Mouse (Mus musculus): ENCODE measurements at regions not wholly inside any gene's neighbourhood (a gene's known extent, or its start where the extent isn't known, plus 50 kb on each side); places are given as distances from the start of the nearest gene placed in this dataset.
"Not testable (repeated sequence)": the region's sequence is repeated elsewhere in the genome, so short reads cannot be mapped to it uniquely, and the experiment has no call there.

- DNase-seq (ENCODE audit: low read depth, low spot score): no peak
Observed at GRCm38 (mm10) chr1:65509003-65509402, 227.1 kb downstream of the Pth2r start.

GRCm38 (mm10) chr1:65535674-65536073, 253.8 kb downstream of the Pth2r start:
- DNase-seq (ENCODE audit: low read depth, low spot score): no peak

DNA sequence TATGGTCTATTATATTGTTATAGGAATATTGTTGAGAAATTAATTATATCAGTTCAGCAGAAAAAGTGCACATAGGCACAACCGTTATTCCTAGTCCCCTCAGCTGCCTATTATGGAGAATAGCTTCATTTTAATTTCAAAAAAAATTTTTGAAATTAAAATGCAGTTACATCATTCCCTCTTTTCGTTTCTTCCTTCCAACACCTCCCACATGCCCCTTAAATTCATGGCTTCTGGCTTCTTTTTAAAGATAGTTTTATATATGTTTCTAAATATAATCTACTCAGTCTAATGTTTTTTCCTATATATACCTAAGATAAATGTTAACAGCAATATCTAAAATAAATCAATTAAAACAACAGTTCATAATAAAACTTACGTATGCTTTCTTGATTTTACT, 256.7 kb downstream of the Pth2r start:
- DNase-seq (ENCODE audit: low read depth, low spot score): no peak

DNA sequence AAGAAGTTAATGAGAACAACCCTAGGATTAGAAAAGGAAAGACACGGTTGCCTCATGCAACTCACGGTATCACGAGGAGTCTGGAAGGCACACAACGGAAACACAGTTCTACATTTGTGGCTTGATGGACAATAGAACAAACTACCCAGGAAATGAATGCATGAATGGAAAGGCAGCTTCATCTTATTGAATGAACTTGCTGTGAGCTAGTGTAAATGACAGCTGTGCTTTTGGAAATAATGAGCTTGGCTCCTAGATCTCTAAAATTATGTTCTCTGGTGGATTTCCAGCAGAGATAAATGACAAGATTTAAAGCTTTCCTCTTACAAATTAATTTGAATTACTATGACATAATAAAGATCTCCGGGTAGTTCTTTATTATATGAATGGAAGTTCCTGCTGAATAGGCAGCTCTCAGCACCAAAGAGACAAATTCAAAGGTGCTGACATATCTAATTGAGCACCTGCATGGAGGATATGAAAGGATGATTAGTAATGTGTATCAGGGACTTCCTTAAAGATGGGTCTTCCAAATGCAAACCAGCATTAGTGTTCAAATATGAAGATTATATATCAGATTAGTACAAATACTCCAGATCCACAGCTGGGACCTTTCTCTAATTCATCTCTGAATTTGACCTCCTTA, 262.5 kb downstream of the Pth2r start:
- DNase-seq (ENCODE audit: low read depth, low spot score): no peak

DNA sequence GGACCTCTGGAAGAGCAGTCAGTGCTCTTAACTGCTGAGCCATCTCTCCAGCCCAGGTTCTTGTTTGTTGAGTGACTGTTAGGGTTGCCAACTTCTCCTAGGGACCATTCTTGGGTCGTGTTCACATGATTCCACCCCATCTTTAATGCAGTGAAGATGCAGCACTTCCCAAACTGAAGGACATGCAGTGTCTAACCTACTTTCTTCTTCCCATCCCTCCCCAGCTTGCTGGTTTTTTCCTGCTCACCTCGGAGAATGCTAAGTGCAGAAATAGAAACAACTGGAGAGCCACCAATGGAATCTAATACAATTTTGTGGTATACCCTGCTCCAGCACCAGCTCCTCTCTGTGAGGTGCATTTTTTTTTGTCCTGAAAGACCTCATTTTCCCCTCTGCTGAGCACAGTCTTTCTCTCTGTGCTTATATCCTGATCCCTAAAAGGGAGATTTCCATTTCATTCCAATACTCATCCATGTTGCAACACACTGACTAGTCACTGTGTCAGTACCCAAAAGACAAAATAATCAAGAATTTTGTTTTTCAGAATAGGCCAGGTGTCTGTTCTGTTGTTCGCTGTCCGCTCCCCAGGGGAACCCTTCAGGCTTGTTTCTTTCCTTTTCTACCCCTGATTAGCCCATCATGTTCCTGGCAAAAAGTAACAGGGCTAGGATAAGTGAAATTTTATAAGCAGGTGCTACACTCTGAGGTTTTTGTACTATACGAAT, 263.6 kb downstream of the Pth2r start:
- DNase-seq (ENCODE audit: low read depth, low spot score): no peak

- no peak for DNase-seq (ENCODE audit: low read depth, low spot score)
Observed at GRCm38 (mm10) chr1:65548830-65549229, 267.0 kb downstream of the Pth2r start.

DNA sequence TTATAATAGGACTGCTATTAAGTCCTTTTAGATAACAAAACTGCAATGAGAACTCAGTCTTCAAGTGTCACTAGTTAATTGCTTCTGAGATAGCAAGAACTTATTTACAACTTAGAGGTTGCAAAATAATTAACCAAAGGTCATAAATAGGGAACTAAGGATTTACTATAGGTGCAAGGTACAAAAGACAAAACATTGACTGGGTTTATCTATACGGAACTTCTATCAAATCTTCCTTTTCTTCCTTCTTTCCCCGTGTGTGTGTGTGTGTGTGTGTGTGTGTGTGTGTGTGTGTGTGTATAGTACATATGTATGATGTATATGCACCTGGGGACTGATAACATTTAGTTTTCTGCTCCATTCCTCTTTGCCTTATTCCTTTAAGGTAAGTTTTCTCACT, 305.5 kb downstream of the Pth2r start:
- DNase-seq (ENCODE audit: low read depth, low spot score): no peak

DNA sequence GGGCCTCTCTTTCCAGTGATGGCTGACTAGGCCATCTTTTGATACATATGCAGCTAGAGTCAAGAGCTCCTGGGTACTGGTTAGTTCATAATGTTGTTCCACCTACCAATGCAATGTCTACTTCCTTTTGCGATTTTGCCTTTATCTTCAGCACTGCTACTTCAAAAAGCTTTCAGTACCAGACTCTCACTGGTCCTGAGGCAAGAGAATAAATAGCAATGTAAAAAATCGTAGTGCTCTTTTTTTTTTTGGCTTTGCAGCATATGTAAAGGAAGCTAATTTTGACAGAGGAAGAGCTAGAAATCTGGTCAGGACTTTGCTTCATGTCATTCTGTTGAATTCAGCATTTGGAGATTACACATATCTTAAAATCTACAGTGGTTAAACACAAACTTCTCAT, 291.0 kb upstream of the Crygf start:
- DNase-seq (ENCODE audit: low read depth, low spot score): peak; percentile 38

GRCm38 (mm10) chr1:65654460-65654859, 271.9 kb upstream of the Crygf start:
- DNase-seq (ENCODE audit: low read depth, low spot score): no peak

DNA sequence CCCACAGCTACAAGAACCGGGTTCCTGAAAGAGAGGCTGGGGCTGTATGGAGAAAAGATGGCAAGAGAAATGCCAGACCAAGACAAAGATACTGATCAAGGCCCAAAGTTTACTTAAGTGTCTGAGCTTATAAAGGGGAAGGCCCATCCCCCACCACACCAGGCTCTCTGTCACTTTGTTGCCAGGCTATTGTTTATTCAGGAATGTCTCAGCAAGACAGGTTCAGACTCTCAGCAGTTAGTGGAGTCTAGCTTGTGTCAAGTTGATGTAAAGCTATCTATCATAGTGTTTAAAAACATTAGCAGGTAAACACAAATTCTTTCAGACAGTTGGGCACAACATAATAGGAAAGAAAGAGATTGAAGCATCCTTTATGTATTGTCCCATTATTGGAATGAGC, 244.4 kb upstream of the Crygf start:
- no peak for DNase-seq (ENCODE audit: low read depth, low spot score)

DNA sequence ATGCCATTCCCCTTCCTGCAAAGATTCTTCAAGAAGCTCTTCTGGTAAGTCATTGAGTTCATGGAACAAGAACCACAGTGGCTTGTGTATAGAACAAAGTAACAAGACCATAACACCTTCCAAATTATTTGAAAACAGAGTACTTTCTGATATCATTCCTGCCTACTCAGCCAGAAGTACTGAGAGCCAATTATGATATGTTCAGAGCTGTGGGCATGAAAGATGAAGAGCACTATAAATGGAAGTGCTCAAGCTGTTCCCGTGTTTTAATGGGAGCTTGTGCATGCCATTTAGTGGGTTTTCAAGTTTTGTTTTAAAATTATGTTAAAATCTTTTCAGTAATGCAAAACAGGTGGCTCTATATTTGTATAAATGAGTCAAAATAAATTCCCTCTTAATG, 239.0 kb upstream of the Crygf start:
- DNase-seq (ENCODE audit: low read depth, low spot score): peak; percentile 41

- DNase-seq (ENCODE audit: low read depth, low spot score): peak; percentile 60
Observed at GRCm38 (mm10) chr1:65730262-65730661, 196.1 kb upstream of the Crygf start.

GRCm38 (mm10) chr1:65757951-65758350, 168.4 kb upstream of the Crygf start:
- DNase-seq (ENCODE audit: low read depth, low spot score): no peak

GRCm38 (mm10) chr1:65761141-65761540, 165.2 kb upstream of the Crygf start:
- no peak for DNase-seq (ENCODE audit: low read depth, low spot score)

- no peak for DNase-seq (ENCODE audit: low read depth, low spot score)
Observed at GRCm38 (mm10) chr1:65800244-65800643, 126.1 kb upstream of the Crygf start.

DNA sequence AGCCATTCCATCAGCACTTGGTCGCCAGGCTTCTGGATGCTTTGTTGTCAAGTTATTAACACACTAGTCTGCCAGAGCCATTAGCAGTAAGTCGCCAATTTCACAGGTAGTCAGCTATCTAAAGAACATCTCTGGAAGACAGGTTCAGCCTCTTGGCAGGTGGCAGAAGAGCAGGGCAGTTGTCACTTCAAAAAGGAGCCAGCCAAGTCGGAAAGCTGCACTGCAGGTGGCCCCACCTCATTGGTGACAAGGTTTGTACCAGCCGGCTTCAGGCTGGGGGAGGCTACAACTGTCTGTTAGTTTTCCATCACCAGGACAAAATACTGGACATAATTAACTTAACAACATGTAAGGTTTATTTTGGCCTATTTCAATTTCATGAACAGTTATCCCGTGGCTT, 105.5 kb upstream of the Crygf start:
- no peak for DNase-seq (ENCODE audit: low read depth, low spot score)

- no peak for DNase-seq (ENCODE audit: low read depth, low spot score)
Observed at GRCm38 (mm10) chr1:65841116-65841515, 85.2 kb upstream of the Crygf start.

- DNase-seq (ENCODE audit: low read depth, low spot score): no peak
Observed at GRCm38 (mm10) chr1:65847005-65847404, 79.3 kb upstream of the Crygf start.

DNA sequence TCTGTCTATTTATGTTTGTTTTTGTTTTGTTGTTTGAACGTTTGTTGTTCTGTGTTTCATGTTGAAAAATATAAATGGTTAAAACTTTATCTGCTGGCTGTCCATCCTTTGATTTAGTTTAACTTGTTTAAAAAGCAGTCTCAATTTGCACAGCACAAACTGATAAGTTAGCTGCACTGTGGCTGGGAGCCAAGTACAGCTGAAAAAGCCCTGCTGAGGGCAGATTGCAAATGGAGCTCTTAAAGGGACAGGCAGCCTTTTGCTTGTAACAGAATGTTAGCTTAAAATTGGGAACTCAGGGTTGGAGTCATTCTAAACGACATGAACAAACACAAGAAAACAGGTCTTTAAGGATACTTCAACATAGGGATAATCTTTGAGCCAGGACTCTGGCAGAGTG, 52.6 kb upstream of the Crygf start:
- DNase-seq (ENCODE audit: low read depth, low spot score): not testable (repeated sequence)

All from telencephalon, adult 2 months (tissue).